Mouse (Mus musculus) ES-Bruce4 (cell line): Measurements from ENCODE around the gene Lbhd2.

Source experiments
- CTCF ChIP-seq: IDR thresholded peaks from one replicate; pipeline ENCODE4 v1.8.1; 2011; ENCODE audit warnings: low read depth, low read length
- EP300 ChIP-seq: IDR thresholded peaks from 2 replicates; pipeline ENCODE4 v1.6.1; 2011; ENCODE audit warnings: low read depth, low read length; ENCODE audit not compliant: insufficient read depth
- POLR2A ChIP-seq: IDR thresholded peaks from one replicate; pipeline ENCODE4 v1.8.1; 2011; ENCODE audit warnings: low read length; ENCODE audit not compliant: insufficient read depth

- TF ChIP-seq POLR2A (no peak), CTCF (no peak), EP300 (no peak)
Measured at GRCm38 (mm10) chr12:111428364-111428763, 21.8 kb downstream of the Lbhd2 start.
